Mouse (Mus musculus): ENCODE data around the gene Wdr18.

The Wdr18 gene

DNA sequence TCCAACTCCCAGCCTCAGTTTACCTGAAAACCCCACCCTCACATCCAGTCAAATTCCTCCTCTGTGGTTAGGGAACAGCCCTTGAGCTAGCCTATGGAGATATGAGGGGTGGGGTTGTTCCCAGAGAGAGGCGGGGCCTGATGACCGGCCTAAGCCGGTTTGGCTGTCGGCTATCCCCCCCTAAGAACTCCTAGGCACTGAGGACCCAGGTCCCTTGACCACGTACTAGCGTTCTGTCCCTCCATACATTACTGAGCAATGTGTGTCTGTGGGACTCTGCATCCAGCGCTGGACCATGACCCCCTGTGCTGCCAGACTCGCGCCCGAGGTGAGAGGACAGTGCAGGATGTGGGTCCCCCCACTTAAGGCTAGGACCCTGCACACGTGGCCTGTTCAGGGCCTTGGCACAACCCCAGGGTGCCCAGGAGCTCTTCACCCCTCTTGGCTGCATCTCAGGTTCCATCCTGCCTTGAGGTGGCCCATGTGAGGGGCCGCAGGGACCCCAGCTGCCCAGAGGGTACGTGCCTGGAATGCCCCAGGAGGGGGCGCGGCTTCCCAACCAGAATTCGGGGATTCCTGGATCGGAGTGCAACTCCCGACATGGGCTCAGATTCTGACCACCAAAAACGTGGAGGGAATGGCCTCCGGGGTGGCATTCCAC, 59.6 kb downstream of the Wdr18 start:
- DNase-seq (ENCODE audit: extremely low read depth, insufficient read length, low spot score): no peak

All from 3134 (cell line).